ENCODE assay signal across 8 mouse cellular contexts in genomic region chr6:119330506-119330905, GRCm38 (mm10). TPM values are rescaled to one million over a fixed set of nuclear protein-coding genes. Genes with fewer than 3 reads are reported as not detected.
DNase-seq lines count a peak whose midpoint lies in the region; ATAC-seq and TF ChIP-seq lines count a peak whose summit lies in the region.

Gene Lrtm2 (minus strand): TSS chr6:119330766.

- intact Hi-C loops in heart, postnatal 25 days (cut with DNase I), result no loop called here

- TF ChIP-seq POLR2A in brain, embryonic 14.5 days (IDR thresholded peaks at IDR 0.05; ENCODE audit: borderline replicate concordance, extremely low read depth, insufficient read depth, insufficient read length, poor library complexity, severe bottlenecking), result peak; percentile 9; the same call in 1 of the 2 replicates

- TF ChIP-seq CTCF in brain, embryonic 14.5 days (IDR thresholded peaks at IDR 0.05; ENCODE audit: borderline replicate concordance, extremely low read depth, insufficient read depth, insufficient read length), result no peak

- H3K27ac ChIP-seq in heart, embryonic 11.5 days (ENCODE audit: low read depth, low read length), result no peak within 1 kb of the TSS
- H3K27ac ChIP-seq in forebrain, embryonic 15.5 days (replicated peaks), result peak within 1 kb of the TSS; percentile 46
- H3K27ac ChIP-seq in midbrain, embryonic 16.5 days (ENCODE audit: low read length), result peak within 1 kb of the TSS; percentile 76

- H3K4me2 ChIP-seq in heart, embryonic 11.5 days, result peak within 1 kb of the TSS; percentile 66
- peak within 1 kb of the TSS; percentile 73 for H3K4me2 ChIP-seq in forebrain, embryonic 15.5 days (replicated peaks)
- H3K4me2 ChIP-seq in midbrain, embryonic 16.5 days (ENCODE audit: low read length), result peak within 1 kb of the TSS; percentile 80

- no peaks in the 10 kb centered on the region for H3K36me3 ChIP-seq in heart, embryonic 11.5 days (ENCODE audit: control insufficient read depth, insufficient read depth, low read length)
- H3K36me3 ChIP-seq in forebrain, embryonic 15.5 days, result no peaks in the 10 kb centered on the region
- no peaks in the 10 kb centered on the region for H3K36me3 ChIP-seq in midbrain, embryonic 16.5 days (ENCODE audit: control insufficient read depth, insufficient read depth, low read length)

- no peak within 1 kb of the TSS for H3K9ac ChIP-seq in heart, embryonic 11.5 days (ENCODE audit: low read depth, low read length)
- H3K9ac ChIP-seq in forebrain, embryonic 15.5 days (replicated peaks), result peak within 1 kb of the TSS; percentile 49
- peak within 1 kb of the TSS; percentile 80 for H3K9ac ChIP-seq in midbrain, embryonic 16.5 days (ENCODE audit: low read depth, low read length)

- 2% methylated on average over 31 of the region's 31 CpGs for WGBS in heart, embryonic 11.5 days (ENCODE audit: insufficient replicate concordance)
- WGBS in forebrain, embryonic 15.5 days, result under 1% methylated on average over 31 of the region's 31 CpGs
- WGBS in midbrain, embryonic 16.5 days, result under 1% methylated on average over 31 of the region's 31 CpGs

- H3K4me1 ChIP-seq in heart, embryonic 11.5 days (ENCODE audit: control insufficient read depth, insufficient read depth, low read length), result peaks cover 17% of the 10 kb centered on the region
- peaks cover 36% of the 10 kb centered on the region for H3K4me1 ChIP-seq in forebrain, embryonic 15.5 days
- peaks cover 29% of the 10 kb centered on the region for H3K4me1 ChIP-seq in midbrain, embryonic 16.5 days (ENCODE audit: control insufficient read depth, insufficient read depth, low read length)

- H3K27me3 ChIP-seq in heart, embryonic 11.5 days (ENCODE audit: control insufficient read depth, insufficient read depth, low read length), result peaks cover 67% of the 10 kb centered on the region
- H3K27me3 ChIP-seq in forebrain, embryonic 15.5 days, result peaks cover 14% of the 10 kb centered on the region; the same call in 1 of the 2 replicates
- no peaks in the 10 kb centered on the region for H3K27me3 ChIP-seq in midbrain, embryonic 16.5 days (ENCODE audit: control insufficient read depth, insufficient read depth, low read depth, low read length)

- no peaks in the 10 kb centered on the region for H3K9me3 ChIP-seq in heart, embryonic 11.5 days (replicated peaks; ENCODE audit: control insufficient read depth, low read length)
- H3K9me3 ChIP-seq in forebrain, embryonic 15.5 days, result no peaks in the 10 kb centered on the region
- H3K9me3 ChIP-seq in midbrain, embryonic 16.5 days (replicated peaks; ENCODE audit: control insufficient read depth, low read length, poor library complexity, severe bottlenecking), result no peaks in the 10 kb centered on the region

- ATAC-seq in heart, embryonic 11.5 days (replicated peaks; ENCODE audit: insufficient number of reproducible peaks, low FRiP score, low TSS enrichment), result no peak
- ATAC-seq in forebrain, embryonic 15.5 days (replicated peaks), result peak; percentile 44
- peak; percentile 67 for ATAC-seq in midbrain, embryonic 16.5 days

- H3K4me3 ChIP-seq in heart, embryonic 11.5 days (ENCODE audit: low read depth, low read length), result peak within 1 kb of the TSS; percentile 42
- H3K4me3 ChIP-seq in forebrain, embryonic 15.5 days, result peak within 1 kb of the TSS; percentile 50
- H3K4me3 ChIP-seq in midbrain, embryonic 16.5 days (ENCODE audit: low read depth, low read length), result peak within 1 kb of the TSS; percentile 68

- DNase-seq in heart, postnatal 25 days (ENCODE audit: low spot score), result no peak
- peak; percentile 87 for DNase-seq in brain, embryonic 14.5 days (ENCODE audit: low read depth)
- peak; percentile 47 to 54 for DNase-seq in layer of hippocampus, postnatal 25 days (ENCODE audit: extremely low spot score in 1 of 2, low spot score in 1 of 2)
- DNase-seq in thymus, postnatal 10 days (ENCODE audit: low spot score in 2 of 2), result peak; percentile 62 to 74
- no peak for DNase-seq in ovary, postnatal 36 days (ENCODE audit: low spot score)

RNA-seq across cellular contexts. Expression of gene Lrtm2, which starts in this region (rescaled TPM):
- polyA plus RNA-seq in heart, embryonic 11.5 days (2014; fragmentation: Nextera tagmentation; extraction: Ambion mirVana), result 0.20 TPM in 1 of 2 replicates, not detected in the other
- total RNA-seq in heart, postnatal 25 days (2021), result under 1 TPM; 0.10 to 0.28 TPM
- 9.6 and 12.9 TPM in 2 replicates for polyA plus RNA-seq in brain, embryonic 14.5 days (2012; rRNA removed)
- polyA plus RNA-seq in forebrain, embryonic 15.5 days (2015; fragmentation: Nextera tagmentation; extraction: Ambion mirVana), result 3.5 and 3.7 TPM in 2 replicates
- 10 to 100 TPM; 35.6 to 37.4 TPM for total RNA-seq in layer of hippocampus, postnatal 25 days (2021)
- 13.0 and 16.9 TPM in 2 replicates for polyA plus RNA-seq in midbrain, embryonic 16.5 days (2015; fragmentation: Nextera tagmentation; extraction: Ambion mirVana)

Comparison
In these comparisons a context has a peak if more than half of its experiments do, and no peak if none do; other contexts are left out.
1. RNA of gene Lrtm2 (total RNA-seq): 35.6 to 37.4 TPM in layer of hippocampus, postnatal 25 days; 0.10 to 0.28 TPM in heart, postnatal 25 days; every median in the first group is over 10 times any median in the second.
2. DNase-seq: peak in brain, embryonic 14.5 days (single experiment), layer of hippocampus, postnatal 25 days (2 of 2) and thymus, postnatal 10 days (2 of 2); none in heart, postnatal 25 days (single experiment) and ovary, postnatal 36 days (single experiment).
3. Peak in every context shown above with its lines, with median percentiles within 50 percentile points of each other: H3K4me2 ChIP-seq and H3K4me3 ChIP-seq.